Mouse (Mus musculus) right cerebral cortex, postnatal 10 days (tissue): Measurements from ENCODE around the gene Gm20388.
"Not testable (repeated sequence)": the region's sequence is repeated elsewhere in the genome, so short reads cannot be mapped to it uniquely, and the experiment has no call there.

Experiments used
- DNase-seq, 2 experiments: peaks; one replicate each; pipeline ENCODE4 v3.0.0; 2021; ENCODE audit warnings: low spot score in 2 of 2

The Gm20388 gene

GRCm38 (mm10) chr8:123789970-123790369 is 3879.3 kb downstream of the Gm20388 start:
- peak; percentile 86 to 92 for DNase-seq

GRCm38 (mm10) chr8:123791101-123791844 is 3880.6 kb downstream of the Gm20388 start:
- DNase-seq, result no peak

GRCm38 (mm10) chr8:123791845-123792225 is 3881.2 kb downstream of the Gm20388 start:
- DNase-seq, result no peak

GRCm38 (mm10) chr8:123793900-123794299 is 3883.3 kb downstream of the Gm20388 start:
- DNase-seq, result no peak

GRCm38 (mm10) chr8:123794766-123795165 is 3884.1 kb downstream of the Gm20388 start:
- DNase-seq, result no peak

- DNase-seq, result no peak
Measured at GRCm38 (mm10) chr8:123796758-123797157, 3886.1 kb downstream of the Gm20388 start.

GRCm38 (mm10) chr8:123797928-123798327 is 3887.3 kb downstream of the Gm20388 start:
- DNase-seq, result no peak

GRCm38 (mm10) chr8:123799434-123799833 is 3888.8 kb downstream of the Gm20388 start:
- no peak for DNase-seq

- DNase-seq, result no peak
Measured at GRCm38 (mm10) chr8:123799885-123800284, 3889.2 kb downstream of the Gm20388 start.

- no peak for DNase-seq
Measured at GRCm38 (mm10) chr8:123800867-123801266, 3890.2 kb downstream of the Gm20388 start.

- DNase-seq, result no peak
Measured at GRCm38 (mm10) chr8:123801538-123801937, 3890.9 kb downstream of the Gm20388 start.

- DNase-seq, result no peak
Measured at GRCm38 (mm10) chr8:123803639-123804038, 3893.0 kb downstream of the Gm20388 start.

GRCm38 (mm10) chr8:123804586-123804985 is 3893.9 kb downstream of the Gm20388 start:
- DNase-seq, result no peak

- no peak for DNase-seq
Measured at GRCm38 (mm10) chr8:123805209-123805717, 3894.6 kb downstream of the Gm20388 start.

- DNase-seq, result peak; percentile 91 to 92
Measured at GRCm38 (mm10) chr8:123805718-123806373, 3895.2 kb downstream of the Gm20388 start, which contains the start of gene Rab4a. Gene Rab4a, plus strand, starts transcription at chr8:123805985.

GRCm38 (mm10) chr8:123806374-123806935 is 3895.8 kb downstream of the Gm20388 start:
- no peak for DNase-seq

- peak in 1 of 2 experiments; percentile 64 for DNase-seq
Measured at GRCm38 (mm10) chr8:123807024-123807431, 3896.4 kb downstream of the Gm20388 start.

GRCm38 (mm10) chr8:123807852-123808573 is 3897.4 kb downstream of the Gm20388 start:
- DNase-seq, result no peak

GRCm38 (mm10) chr8:123808671-123809070 is 3898.0 kb downstream of the Gm20388 start:
- no peak for DNase-seq

GRCm38 (mm10) chr8:123809342-123809741 is 3898.7 kb downstream of the Gm20388 start:
- not testable (repeated sequence) for DNase-seq

GRCm38 (mm10) chr8:123812227-123812626 is 3901.6 kb downstream of the Gm20388 start:
- no peak for DNase-seq
